Mouse (Mus musculus) embryo, embryonic 10.5 days (tissue): ENCODE results near the gene Sar1a.

Experiments
- DNase-seq: peaks from one replicate; pipeline ENCODE4 v3.0.0-alpha.2; 2015; ENCODE audit warnings: low spot score

The Sar1a gene

DNA sequence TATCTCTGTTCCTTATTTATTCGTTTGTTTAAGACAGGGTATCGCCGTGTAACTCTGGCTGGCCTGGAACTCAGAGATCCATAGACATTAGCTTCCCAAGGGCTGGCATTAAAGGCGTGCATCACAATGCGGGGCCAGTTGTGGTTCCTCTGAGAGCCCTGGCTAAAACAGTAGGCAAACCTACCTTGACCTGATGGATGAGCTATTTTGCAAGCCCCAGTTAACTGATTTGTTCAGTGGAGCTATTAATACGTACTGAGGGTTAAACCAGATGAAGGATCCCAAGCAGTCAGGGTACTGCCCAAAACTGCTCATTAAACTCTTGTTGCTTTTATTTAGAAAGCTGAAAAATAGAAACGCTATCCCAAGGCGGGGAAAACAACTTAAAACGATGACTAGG lies 554 bp upstream of the Sar1a start:
- DNase-seq: no peak

DNA sequence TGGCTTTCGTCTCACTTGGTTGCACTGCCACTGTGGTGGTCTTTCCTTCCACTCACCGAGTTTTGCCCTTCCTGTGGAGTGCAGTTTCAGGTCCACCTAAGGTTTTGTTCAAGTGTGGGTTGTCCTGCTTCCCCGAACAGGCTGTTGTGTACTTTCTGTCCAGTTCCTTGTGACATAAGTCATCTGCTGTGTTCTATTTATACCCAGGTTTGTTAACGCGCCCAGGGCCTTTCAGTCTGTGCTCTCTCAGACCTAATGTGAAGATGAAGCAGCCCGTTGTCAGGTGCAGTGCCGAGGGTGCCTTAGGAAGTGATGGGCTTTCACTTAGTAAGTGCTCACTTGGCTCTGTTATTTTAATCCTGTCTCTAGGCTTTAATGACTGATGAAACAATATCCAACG lies 9.3 kb downstream of the Sar1a start:
- DNase-seq: no peak

DNA sequence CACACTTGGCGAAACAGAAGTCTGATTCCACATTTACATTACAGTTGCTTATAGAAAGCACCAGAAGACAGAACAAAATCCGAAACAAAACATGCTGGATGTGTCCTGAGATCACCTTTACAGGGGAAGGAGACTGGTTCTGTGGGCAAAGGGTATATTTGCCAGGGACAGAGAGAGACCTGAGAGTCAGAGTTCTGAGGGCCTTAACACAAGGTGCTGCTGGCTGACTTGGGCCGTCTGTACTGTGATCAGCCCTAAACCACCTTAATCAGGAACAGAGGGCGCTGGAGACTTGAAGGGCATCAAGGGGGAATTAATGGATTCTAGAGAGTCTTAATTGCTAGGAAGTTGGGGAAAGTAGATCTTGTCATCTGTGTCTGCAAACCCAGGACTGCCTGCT lies 13.5 kb downstream of the Sar1a start:
- no peak for DNase-seq

DNA sequence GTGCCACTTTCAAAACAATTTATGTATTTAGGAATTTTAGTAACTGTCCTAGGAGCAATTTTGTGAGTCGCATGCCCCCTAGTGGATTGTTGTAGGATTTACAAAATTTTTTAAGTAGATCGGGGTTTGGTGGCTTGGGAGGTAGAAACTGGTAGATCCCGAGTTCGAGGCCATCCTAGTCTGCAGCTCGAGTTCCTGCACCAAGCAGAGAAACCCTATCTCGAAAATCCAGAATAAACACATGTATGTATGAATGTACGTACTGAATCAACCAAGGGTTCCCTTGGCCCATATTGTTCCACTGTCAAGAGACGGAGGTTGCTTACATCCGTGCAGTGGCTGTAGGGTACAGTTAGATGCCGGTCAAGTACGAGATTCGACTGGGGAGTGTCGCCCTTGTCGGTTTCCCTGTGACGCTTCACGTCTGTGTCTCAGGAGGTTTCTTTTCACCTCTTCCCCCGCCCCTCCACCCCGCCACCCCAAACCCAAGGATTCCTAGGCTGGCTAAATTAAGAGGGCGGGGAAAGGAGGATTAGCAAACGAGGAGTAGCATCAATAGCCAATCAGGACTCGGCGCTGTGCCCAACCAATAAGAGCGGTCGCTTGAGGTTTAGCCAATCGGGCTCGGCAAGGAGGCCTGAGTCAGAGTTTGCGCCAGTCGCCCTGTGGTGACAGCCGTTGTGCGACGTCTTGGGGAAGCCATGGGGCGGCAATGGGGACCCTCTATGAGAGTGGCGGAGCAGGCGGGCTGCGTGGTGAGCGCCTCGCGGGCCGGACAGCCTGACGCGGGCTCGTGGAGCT lies 15.0 kb downstream of the Sar1a start, which contains the start of gene Tysnd1:
Tysnd1 (plus strand) TSS at position 645 of the 801 bp plus-strand sequence.
- DNase-seq: peak; percentile 99

DNA sequence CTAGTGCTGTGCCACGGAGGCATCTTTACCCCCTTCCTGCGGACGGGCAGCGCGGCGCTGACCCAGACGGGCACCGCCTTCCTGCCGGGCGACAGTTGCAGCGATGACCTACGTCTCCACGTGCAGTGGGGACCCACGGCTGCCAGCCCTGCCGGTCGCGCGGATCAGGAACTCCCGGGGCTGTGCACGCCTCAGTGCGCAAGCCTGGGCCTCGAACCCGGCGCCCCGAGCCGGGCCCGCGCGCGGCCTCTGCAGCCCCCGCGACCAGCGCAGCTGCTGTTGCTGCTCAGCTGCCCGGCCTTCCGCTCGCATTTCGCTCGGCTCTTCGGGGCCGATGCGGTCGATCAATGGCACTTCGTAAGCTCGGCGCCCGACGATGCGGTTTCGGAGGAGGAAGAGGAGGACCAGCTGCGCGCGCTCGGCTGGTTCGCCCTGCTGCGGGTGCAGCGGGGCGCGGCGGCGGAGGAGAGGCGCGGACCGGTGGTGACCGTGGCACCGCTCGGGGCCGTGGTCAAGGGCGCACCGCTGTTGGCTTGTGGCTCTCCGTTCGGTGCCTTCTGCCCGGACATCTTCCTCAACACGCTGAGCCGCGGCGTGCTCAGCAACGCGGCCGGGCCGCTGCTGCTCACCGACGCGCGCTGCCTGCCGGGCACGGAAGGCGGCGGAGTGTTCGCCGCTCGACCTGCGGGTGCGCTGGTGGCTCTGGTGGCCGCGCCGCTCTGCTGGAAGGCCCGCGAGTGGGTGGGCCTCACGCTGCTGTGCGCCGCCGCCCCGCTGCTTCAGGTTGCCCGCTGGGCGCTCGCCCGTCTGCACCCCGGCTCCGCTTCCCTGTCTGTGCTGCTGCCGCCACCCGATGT lies 15.8 kb downstream of the Sar1a start:
- no peak for DNase-seq

DNA sequence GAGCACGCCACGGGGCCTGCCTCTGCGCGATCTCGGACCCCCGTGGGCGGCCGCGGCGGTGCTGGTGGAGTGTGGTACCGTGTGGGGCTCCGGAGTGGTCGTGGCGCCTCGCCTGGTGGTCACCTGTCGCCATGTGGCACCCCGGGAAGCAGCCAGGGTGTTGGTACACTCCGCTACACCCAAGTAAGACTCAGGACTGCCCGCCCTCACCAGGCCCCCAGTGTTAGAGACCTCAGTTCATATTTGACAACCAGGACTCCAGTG lies 16.4 kb downstream of the Sar1a start:
- DNase-seq: no peak

DNA sequence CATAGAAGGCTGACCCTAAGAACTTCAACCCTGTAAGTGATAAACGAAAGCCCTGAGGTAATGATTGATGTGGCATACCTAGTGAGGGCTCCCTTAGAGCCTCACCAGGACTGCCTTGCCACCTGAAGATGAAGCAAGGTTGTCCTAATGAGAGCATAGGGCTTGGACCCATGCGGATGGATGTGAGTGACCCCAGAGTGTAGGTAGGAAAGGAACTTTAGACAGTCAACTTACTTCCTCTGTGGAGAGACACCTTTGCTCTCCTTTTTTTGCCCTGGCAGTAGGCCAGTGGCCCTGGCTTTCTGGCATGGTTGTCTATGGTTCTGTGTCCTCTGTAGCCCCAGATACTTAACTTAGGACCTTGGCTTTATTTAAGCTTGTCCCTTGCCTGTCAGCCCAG lies 16.9 kb downstream of the Sar1a start:
- no peak for DNase-seq

DNA sequence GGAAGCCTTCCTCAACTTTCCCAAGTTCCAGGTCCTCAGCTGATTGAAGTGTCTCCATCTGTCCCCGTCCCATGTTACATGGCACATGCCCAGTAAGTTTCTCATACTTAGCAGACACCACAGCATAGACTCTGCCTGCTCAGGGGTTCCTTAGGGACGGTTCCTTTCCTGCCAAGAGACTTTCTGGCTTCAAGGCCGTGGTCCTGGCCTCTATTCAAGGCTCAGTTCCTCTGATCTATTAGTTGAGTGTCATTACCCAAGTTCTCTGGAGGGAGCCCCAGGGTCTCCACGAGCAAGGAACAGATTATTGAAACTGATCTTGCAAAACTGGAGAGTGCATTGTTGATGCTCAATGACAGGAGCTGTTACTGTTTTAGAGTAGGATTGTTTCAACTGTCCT lies 24.6 kb downstream of the Sar1a start:
- no peak for DNase-seq

DNA sequence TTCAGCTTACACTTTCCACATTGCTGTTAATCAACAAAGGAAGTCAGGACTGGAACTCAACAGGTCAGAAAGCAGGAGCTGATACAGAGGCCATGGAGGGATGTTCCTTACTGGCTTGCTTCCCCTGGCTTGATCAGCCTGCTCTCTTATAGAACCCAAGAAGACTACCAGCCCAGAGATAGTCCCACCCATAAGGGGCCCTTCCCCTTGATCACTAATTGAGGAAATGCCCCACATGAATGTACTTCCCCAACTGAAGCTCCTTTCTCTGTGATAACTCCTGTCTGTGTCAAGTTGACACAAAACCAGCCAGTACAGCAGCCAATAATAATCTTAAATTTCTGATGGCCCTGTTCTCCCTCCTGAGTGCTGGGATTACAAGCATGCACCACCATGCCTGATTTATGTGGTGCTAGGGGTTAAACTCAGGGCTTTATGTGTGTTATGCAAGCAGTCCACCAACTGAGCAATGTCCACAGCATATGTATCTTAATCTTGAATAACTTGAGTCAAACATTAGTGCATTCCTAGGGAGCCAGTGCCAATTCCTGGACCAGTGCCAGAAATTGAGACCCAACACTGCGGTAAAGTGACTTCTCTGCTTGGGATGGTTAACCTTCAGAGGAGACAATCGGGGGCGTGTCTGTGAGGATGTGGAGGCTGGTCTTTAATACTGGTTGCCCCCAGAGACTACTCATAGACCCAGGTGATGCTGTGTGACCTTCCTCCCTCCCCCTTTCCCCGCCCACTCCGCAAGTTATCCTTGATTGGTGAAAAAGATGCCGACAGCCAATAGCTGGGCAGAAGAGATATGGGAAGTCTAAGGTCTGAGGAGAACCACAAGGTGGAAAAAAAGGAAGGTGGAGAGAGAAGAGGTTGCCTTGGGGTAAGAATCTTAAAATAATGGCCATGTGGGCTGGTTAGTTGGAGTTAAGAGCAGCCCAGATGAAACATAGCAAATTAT lies 26.6 kb downstream of the Sar1a start:
- DNase-seq: no peak

DNA sequence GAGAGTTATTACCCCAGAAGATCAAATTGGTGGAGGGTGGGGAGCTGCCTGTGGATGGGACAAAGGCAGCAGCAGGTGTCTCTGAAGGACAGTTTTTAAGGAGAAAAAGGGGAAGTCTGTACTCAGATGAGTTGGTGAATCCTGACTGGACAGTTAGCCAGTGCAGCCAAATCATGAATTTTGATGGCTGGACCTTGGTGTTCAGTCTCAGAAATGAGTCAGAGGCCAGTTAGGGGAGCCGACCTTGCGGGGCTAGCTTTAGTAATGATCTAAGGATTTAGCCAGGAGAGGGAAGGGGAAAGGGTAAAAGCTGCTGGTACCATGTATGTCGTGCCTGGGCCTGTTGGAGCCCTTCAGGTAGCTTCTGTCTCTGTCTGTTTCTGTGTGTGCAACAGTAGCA lies 33.5 kb downstream of the Sar1a start:
- DNase-seq: no peak

DNA sequence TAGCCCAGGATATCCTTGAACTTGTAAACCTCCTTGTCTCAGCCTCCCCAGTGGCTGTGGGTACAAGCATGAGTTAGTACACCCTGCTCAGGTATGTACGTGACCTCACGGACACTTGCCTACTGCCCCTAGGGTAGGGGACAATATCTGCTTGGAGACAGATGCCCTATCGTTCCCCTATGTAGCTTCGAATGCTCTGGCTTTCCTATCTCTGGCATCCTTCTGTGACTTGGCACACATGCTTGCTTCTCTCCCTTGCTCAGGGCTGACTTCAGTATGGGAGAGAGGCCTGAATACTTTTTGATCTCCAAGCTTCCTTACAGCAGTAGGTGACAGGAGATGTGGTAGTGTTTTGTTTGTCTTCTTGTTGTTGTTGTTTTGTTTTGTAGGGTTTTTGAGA lies 34.0 kb downstream of the Sar1a start:
- DNase-seq: no peak

DNA sequence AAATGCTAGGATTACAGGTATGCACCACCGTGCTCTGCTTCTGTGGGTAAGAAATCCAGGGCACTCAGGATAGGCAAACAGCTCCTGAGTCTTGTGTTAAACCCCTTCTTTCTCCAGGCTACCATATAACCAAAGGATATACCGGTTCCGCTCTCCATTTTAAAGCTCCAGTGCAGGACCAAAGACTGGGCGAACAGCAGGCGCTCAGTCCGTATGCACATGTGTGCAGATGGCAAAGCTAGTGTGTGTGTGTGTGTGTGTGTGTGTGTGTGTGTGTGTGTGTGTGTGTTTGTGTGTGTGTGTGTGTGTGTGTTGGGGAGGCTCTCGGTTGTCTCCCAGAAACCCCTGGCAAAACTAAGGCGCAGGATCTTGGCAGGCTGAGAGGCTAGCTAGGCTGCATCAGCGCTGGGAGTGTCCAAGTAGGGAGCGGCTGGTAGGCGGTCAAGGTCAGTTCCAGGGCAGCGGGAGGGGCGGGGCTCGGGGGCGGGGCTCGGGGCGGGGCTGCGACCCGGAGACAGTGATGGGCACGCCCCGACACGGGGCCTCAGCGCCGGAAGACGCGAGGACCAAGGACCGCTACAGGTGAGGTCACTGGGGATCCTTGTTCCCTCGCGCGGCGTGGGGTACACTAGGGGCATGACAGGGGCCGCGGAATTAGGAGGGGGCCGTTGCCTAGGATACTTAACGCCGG lies 34.8 kb downstream of the Sar1a start, which contains the start of gene Aifm2:
Aifm2 (plus strand) TSS at position 493 of the 691 bp plus-strand sequence.
- peak; percentile 76 for DNase-seq

DNA sequence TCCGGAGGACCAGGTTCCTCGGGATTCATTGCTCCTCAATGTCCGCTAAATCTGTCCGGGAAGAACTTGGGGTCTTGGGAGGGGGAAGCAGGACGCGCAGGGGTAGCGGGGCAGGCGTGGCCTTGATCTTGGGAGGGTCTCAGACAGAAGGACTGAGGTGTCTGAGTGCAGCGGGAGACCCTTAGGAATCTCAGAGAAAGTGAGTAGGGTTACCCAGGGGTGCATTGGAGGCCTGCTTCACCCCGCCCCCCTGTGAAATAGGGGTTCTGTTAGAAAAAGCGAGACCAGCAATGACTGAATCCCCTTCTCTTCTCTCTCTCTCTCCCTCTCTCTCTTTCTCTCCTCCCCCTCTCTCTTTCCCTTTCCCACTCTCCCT lies 35.4 kb downstream of the Sar1a start:
- no peak for DNase-seq

DNA sequence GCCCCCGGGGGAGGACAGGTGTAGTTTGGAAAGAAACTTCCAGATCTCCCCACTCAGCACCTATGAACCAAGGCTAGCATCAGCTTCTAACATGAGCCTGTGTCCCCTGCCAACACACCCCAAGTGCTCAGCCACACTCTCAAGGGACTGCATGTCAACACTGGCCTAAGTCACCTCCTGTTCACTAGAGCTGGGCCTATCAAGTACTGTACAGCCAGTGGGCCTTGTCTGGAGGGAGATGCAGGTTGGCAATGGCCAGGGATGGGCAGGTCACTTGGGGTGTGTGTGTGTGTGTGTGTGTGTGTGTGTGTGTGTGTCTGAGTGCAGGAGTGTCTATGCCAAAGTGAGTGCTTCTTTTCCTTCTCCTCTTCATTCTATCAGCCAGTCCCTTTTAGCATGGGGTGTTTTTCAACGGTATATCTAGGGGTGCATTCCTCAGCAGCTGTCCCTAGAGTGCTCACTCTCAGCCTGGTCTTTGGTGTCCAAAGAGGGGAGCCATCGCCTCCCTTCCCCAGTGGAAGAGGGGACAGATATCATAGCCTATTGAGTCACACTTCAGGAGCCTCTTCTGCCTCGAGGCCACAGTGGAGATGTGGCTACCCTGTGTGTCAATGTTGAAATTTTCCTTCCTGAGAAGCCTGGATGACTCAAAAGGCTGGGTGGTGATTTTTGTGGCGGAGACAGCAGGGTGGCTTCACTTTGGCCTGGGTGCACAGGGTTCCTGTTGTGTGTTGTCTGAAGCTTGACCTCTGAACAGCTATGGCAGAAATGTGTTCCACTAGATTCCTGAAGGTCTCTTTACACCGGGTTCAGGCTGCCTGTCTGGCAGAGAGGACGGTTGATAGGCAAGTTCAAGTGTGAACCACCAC lies 36.1 kb downstream of the Sar1a start:
- DNase-seq: no peak

DNA sequence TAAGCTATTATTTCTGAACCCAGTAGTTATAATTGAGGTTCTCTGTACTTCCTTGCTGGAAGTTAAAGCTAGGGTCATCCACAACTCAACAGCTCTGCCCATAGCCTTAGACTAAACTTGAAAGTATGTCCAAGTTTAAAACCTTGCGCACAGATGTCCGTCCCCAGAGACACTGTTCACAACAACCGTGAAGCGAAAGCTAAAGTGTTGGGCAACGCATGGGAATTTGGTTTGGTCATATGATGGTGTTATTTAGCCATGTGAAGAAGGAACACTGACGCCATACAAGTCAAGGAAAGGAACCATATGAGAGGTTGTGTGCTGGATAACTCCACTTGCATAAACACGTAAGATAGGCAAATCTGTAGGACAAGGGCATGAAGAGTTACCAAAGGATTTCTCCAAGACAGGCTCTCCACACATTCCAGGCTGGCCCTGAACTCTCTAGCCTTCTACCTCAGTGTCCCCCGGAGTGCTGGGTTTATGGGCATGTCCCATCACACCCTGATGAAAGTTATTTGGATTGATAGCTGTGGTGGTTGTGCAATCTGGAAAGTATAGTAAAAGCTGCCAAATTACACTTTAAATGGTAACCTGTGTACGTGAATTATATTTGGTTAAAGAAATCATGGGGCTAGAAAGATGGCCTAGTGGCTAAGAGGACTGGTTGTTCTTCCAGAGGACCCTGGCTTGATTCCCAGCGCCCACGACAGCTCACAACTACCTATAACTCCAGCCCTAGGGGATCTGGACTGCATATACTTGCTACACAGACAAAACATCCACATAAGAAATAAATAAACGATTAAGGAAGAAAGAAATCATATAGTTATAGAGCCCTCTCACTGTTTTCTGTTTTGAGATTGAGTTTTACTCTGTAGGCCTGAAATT lies 37.6 kb downstream of the Sar1a start:
- no peak for DNase-seq

DNA sequence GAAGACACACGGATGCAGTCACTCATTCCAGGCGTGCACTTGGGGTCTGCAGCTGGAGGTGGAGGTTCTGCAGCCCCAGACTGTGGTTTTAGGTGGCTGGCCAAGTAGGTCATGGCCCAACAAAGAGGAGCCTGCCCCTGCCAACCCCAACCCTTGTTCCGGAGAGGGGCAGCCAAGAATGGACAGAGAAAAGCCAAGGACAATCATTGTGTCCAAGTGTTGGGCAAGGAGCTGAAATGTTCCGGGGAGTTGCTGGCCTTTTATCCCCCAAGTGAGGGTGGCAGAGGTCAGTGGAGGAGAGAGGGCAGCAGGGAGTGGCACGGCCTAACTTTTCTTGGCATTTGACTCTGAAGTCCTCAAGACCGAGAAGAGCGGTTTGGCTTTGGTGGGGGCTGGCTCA lies 40.2 kb downstream of the Sar1a start:
- DNase-seq: no peak

DNA sequence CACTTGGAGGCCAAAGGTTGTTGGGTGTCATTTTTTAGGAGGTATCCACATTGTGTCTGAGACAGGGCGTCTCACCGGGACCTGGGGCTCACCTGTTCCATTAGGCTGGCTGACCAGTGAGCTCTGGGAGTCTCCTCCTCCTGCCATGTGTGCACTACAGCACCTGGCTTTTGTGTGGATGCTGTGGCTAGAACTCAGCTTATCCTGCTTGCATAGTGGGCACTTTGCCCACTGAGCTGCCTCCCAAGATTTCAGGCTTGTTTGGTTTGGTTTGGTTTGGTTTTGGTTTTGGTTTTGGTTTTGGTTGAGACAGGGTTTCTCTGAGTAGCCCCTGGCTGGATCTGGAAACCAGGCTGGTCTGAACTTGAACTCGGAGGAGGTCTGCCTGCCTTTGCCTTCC lies 42.1 kb downstream of the Sar1a start:
- DNase-seq: no peak

DNA sequence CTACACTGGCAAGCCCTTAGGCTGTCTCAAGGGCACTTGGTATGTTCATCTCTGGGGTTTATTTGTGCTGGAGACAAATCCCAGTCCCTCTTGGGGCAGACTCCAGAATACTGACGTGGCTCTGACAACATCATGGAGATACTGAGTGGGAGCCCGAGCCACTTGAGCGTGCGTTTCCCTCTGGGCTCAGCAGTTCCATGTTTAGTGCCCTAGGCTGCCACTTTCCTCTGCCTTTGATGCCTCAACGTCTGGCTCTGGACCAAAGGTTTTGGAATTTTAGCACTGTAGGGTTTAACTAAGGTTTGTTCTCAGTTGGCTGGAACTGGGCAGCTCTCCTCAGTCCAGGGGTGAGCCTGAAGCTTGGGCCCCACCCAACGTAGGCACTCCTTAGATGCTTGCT lies 43.2 kb downstream of the Sar1a start:
- no peak for DNase-seq

DNA sequence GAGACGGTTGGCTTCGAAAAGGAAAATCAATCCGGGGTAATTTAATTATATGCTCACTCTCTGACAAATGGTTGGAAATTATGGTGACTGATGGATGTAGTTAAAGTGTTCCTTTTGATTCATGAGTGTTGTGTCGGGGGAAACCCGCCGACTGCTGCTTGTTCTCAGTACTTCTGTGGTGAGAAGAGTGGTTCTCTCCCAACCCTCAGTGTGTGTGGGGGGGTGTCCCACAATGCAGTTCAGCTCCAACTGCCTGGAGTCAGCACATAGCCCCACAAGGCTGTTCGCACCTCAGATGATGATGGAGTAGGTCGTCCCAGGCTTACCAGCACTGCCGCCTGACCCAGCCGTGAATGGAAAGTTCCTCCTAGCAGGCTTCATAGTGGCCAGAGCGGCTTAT lies 49.1 kb downstream of the Sar1a start:
- DNase-seq: no peak

DNA sequence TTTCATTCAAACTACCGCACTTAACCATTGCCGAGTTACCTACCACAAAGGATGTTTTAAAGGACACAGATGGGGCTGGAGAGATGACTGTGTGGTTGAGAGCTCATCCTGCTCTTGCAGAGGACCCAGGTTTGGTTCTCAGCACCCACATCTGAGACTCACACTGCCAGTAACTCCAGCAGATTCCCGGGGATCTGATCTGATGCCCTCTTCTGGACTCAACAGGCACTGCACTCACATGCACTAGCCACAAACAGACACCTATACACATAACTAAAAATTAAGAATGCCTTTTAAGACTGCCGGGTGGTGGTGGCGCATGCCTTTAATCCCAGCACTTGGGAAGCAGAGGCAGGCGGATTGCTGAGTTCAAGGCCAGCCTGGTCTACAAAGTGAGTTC lies 50.1 kb downstream of the Sar1a start:
- no peak for DNase-seq
